Mouse (Mus musculus): ENCODE results near the gene Cygb. TPM values are rescaled to one million over a fixed set of nuclear protein-coding genes. Genes with fewer than 3 reads are reported as not detected.
"Not testable (repeated sequence)": the region's sequence is repeated elsewhere in the genome, so short reads cannot be mapped to it uniquely, and the experiment has no call there.

The Cygb gene
- polyA plus RNA-seq, 1 experiment from 2014 or later = 35.2 TPM

DNA sequence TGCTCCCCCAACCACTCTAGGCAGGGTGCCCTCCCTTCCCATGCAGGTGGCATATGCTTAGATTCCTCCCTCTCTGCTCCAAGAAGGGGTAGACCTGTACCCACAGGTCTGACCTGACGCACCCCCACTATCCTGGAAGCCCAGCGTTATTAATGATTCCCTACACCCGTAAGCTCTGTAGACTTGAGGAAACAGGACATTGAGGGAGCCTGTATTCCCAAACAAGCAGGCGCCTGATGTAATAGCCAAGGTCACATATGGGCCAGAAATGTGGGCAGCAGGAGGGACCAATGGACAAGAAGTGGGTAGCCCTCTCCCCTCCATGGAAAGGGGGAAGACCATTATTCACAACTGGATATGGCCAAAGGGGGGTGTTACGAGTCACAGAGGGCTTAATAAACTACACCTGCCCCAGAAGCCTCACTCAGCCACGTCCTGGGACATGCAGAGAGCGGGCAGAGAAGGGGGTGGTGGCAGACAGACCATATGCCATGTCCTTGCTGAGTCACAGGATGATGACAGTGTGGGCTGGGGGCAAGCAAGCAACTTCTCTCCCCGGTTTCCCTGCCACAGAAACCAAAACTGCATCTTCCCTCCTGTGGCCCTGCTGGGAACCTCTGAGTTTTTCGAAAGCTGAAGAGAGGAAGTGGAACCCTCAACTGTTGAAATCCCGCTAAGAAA lies 37.5 kb downstream of the Cygb start:
- no peaks in the 10 kb centered on the region for H3K27me3 ChIP-seq (ENCODE audit: insufficient read depth, low read length)
- peak overlapping the region; percentile 66 for H3K27ac ChIP-seq
- no peak for DNase-seq (ENCODE audit: low spot score)
- no peak; the same call in 1 of the 2 replicates for ATAC-seq (replicated peaks; ENCODE audit: low FRiP score, low read depth)
- no peak overlapping the region for H3K4me3 ChIP-seq (replicated peaks; ENCODE audit: low read depth, low read length)
- no peaks in the 10 kb centered on the region for H3K9me3 ChIP-seq (replicated peaks; ENCODE audit: low read length)
- no peak for TF ChIP-seq CTCF (IDR thresholded peaks at IDR 0.05; ENCODE audit: low read depth)
- 69% methylated on average over 10 of the region's 10 CpGs for WGBS
- no peaks in the 10 kb centered on the region for H3K36me3 ChIP-seq (ENCODE audit: insufficient read depth, low read length)
- H3K4me1 ChIP-seq (replicated peaks; ENCODE audit: insufficient read depth, low read length) = peaks cover 37% of the 10 kb centered on the region
- H3K4me2 ChIP-seq (ENCODE audit: low read length) = 0 out of 2 replicates have a peak overlapping the region, but pooled peaks have one; percentile 16
- H3K9ac ChIP-seq (ENCODE audit: low read depth, low read length) = no peak overlapping the region

DNA sequence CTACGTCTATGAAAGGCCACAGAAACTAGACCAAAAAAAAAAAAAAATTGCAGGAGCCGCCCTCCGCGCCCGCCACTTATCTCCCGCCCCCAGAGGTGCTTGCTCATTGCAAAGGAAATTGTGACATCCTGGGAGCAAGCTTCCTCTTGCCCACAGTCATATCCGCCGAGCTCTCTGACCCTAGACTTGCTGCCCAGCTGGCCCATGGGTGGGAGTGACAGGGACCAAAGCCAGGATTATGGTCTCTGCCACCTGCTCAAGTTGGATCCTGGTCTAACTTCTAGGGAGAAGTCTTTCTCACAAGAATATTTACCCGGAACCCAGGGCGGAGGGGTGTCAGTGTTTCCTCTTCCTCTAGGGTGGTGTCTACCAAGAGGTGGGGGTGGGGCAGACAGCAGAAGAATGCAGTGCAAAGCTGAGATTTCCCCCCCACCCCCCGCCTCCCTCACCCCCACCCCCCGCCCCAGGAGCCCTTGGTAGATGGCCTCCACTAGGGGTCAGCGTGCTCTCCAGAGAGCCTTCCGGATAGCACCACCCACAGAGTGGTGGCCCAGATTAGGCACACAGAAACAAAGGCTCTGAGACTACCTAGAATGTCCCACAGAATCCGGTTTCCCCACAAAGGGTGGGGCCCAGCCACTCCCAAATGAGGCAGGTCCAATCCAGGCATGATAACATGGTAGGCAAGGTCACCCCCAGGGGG lies 38.2 kb downstream of the Cygb start:
- Histone ChIP-seq H3K4me3 (replicated peaks; ENCODE audit: low read depth, low read length) (no peak overlapping the region), H3K27me3 (ENCODE audit: insufficient read depth, low read length) (no peaks in the 10 kb centered on the region), H3K9ac (ENCODE audit: low read depth, low read length) (no peak overlapping the region), H3K9me3 (replicated peaks; ENCODE audit: low read length) (no peaks in the 10 kb centered on the region), H3K4me2 (ENCODE audit: low read length) (0 out of 2 replicates have a peak overlapping the region, but pooled peaks have one; percentile 16), H3K4me1 (replicated peaks; ENCODE audit: insufficient read depth, low read length) (peaks cover 30% of the 10 kb centered on the region), H3K27ac (peak overlapping the region; percentile 66), H3K36me3 (ENCODE audit: insufficient read depth, low read length) (no peaks in the 10 kb centered on the region)
- peak; percentile 51 for ATAC-seq (replicated peaks; ENCODE audit: low FRiP score, low read depth)
- WGBS = 35% methylated on average over 15 of the region's 15 CpGs
- TF ChIP-seq CTCF (IDR thresholded peaks at IDR 0.05; ENCODE audit: low read depth) = peak; percentile 54; the same call in 1 of the 2 replicates
- DNase-seq (ENCODE audit: low spot score) = peak; percentile 69

DNA sequence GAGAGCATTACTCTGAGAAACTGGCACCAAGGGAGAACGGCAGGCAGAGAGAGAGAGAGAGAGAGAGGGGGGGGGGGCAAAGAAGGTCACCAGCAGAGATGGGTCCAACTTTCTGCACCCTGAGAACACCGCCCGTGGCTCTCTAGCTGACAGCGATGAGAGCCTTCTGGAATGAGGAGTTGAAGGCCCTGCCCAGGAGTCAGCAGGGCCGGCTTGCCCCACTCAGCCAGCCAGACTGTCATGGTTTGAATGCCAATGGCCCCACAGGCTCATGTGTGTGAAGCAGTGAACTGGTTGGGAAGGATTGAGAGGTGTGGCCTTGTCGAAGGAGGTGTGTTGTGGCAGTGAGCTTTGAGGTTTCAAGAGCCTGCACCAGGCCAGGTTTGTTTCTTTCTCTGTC lies 40.9 kb downstream of the Cygb start:
- H3K9me3 ChIP-seq (replicated peaks; ENCODE audit: low read length) = no peaks in the 10 kb centered on the region
- H3K4me1 ChIP-seq (replicated peaks; ENCODE audit: insufficient read depth, low read length) = peaks cover 13% of the 10 kb centered on the region
- no peaks in the 10 kb centered on the region for H3K27me3 ChIP-seq (ENCODE audit: insufficient read depth, low read length)
- H3K4me2 ChIP-seq (ENCODE audit: low read length) = no peak overlapping the region
- TF ChIP-seq CTCF (IDR thresholded peaks at IDR 0.05; ENCODE audit: low read depth) = no peak
- no peak overlapping the region for H3K9ac ChIP-seq (ENCODE audit: low read depth, low read length)
- no peaks in the 10 kb centered on the region for H3K36me3 ChIP-seq (ENCODE audit: insufficient read depth, low read length)
- no peak overlapping the region for H3K27ac ChIP-seq
- DNase-seq (ENCODE audit: low spot score) = no peak
- WGBS = 87% methylated on average over 6 of the region's 6 CpGs
- ATAC-seq (replicated peaks; ENCODE audit: low FRiP score, low read depth) = no peak
- H3K4me3 ChIP-seq (replicated peaks; ENCODE audit: low read depth, low read length) = no peak overlapping the region

DNA sequence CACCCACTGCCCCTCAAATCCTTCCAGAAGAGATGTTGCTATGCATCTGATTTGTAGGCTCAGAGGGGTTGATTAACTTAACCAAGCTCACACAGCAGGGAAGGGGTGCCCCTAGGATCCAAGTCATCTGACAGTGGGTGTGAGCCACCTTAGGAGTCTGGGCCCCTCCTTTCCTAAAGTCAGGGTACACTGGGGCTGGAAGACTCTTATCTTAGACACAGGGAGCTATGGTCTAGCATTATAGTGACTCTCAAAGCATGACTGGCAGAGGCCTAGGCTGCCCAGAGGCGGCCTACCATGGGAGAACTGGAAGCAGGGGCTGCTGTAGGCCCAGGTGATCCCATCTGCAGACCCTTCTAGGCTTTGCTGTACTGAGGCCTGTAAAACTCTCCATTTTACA lies 41.6 kb downstream of the Cygb start:
- H3K27me3 ChIP-seq (ENCODE audit: insufficient read depth, low read length) = no peaks in the 10 kb centered on the region
- H3K36me3 ChIP-seq (ENCODE audit: insufficient read depth, low read length) = no peaks in the 10 kb centered on the region
- H3K4me1 ChIP-seq (replicated peaks; ENCODE audit: insufficient read depth, low read length) = peaks cover 13% of the 10 kb centered on the region
- no peak overlapping the region for H3K9ac ChIP-seq (ENCODE audit: low read depth, low read length)
- no peak overlapping the region for H3K4me2 ChIP-seq (ENCODE audit: low read length)
- no peak overlapping the region for H3K27ac ChIP-seq
- DNase-seq (ENCODE audit: low spot score) (no peak), ATAC-seq (replicated peaks; ENCODE audit: low FRiP score, low read depth) (no peak)
- no peaks in the 10 kb centered on the region for H3K9me3 ChIP-seq (replicated peaks; ENCODE audit: low read length)
- 95% methylated on average over 1 of the region's 1 CpGs for WGBS
- no peak overlapping the region for H3K4me3 ChIP-seq (replicated peaks; ENCODE audit: low read depth, low read length)
- no peak for TF ChIP-seq CTCF (IDR thresholded peaks at IDR 0.05; ENCODE audit: low read depth)

DNA sequence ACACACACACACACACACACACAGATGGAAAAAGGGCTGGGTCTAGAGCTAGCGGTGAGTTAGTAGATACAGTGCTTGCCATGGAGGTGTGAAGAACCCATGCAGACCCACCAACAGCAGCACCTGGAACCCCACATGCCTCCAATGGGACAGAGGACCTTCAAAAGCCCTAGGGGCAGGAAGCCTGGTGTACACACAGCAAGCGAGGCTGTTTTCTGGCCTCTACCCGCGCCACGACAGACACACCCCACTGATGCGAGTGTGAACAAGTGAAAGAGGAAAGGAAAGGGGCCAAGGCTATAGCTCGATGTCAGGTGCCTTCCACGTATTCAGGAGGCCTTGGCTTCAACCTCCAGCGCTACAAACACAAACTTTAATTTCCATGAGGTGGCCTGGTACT lies 42.2 kb downstream of the Cygb start:
- Histone ChIP-seq H3K4me2 (ENCODE audit: low read length) (no peak overlapping the region), H3K27me3 (ENCODE audit: insufficient read depth, low read length) (no peaks in the 10 kb centered on the region), H3K4me3 (replicated peaks; ENCODE audit: low read depth, low read length) (no peak overlapping the region), H3K9me3 (replicated peaks; ENCODE audit: low read length) (no peaks in the 10 kb centered on the region), H3K27ac (no peak overlapping the region), H3K36me3 (ENCODE audit: insufficient read depth, low read length) (peaks cover 3% of the 10 kb centered on the region; the same call in 1 of the 2 replicates), H3K4me1 (replicated peaks; ENCODE audit: insufficient read depth, low read length) (peaks cover 10% of the 10 kb centered on the region), H3K9ac (ENCODE audit: low read depth, low read length) (no peak overlapping the region)
- TF ChIP-seq CTCF (IDR thresholded peaks at IDR 0.05; ENCODE audit: low read depth) = no peak
- ATAC-seq (replicated peaks; ENCODE audit: low FRiP score, low read depth) = no peak
- DNase-seq (ENCODE audit: low spot score) = no peak
- WGBS = 89% methylated on average over 9 of the region's 9 CpGs

DNA sequence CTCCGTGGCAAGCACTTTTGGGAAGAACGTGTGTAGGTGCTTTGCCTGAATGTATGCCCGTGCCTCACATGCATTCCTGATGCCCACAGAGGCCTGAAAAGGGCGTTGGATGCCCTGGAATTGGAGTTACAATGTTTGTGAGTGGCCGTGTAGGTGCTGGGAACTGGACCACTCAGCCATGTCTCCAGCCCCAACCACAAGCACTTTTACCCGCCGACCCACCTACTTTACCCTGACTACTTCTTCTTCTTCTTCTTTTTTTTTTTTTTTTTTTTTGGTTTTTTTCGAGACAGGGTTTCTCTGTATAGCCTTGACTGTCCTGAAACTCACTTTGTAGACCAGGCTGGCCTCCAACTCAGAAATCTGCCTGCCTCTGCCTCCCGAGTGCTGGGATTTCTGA lies 42.9 kb downstream of the Cygb start:
- not testable (repeated sequence) for H3K27me3 ChIP-seq (ENCODE audit: insufficient read depth, low read length); H3K9ac ChIP-seq (ENCODE audit: low read depth, low read length); H3K4me1 ChIP-seq (replicated peaks; ENCODE audit: insufficient read depth, low read length); H3K9me3 ChIP-seq (replicated peaks; ENCODE audit: low read length); H3K4me2 ChIP-seq (ENCODE audit: low read length); DNase-seq (ENCODE audit: low spot score); H3K36me3 ChIP-seq (ENCODE audit: insufficient read depth, low read length); H3K4me3 ChIP-seq (replicated peaks; ENCODE audit: low read depth, low read length); H3K27ac ChIP-seq; ATAC-seq (replicated peaks; ENCODE audit: low FRiP score, low read depth)
- WGBS = 68% methylated on average over 9 of the region's 9 CpGs
